ENCODE assay signal across 21 mouse cellular contexts in genomic region chr3:95925087-95925486, GRCm38 (mm10).
"Had no signal": no experiment of that assay in that cellular context is flagged by ENCODE, and none has a peak within 500 bp of the region (broad histone marks: within the 10 kb centered on the region; RNA-seq: fewer than 3 reads in every experiment).

No protein-coding gene starts in this region.

- H3K4me1 ChIP-seq: limb, embryonic 12.5 days; lung, embryonic 15.5 days; neural tube, embryonic 12.5 days; stomach, embryonic 15.5 days had no signal

- ATAC-seq: intestine, embryonic 16.5 days; liver, postnatal 0 days had no signal

- H3K36me3 ChIP-seq: limb, embryonic 12.5 days; limb, embryonic 15.5 days; lung, embryonic 15.5 days; neural tube, embryonic 12.5 days; neural tube, embryonic 15.5 days; stomach, embryonic 15.5 days had no signal

- H3K27ac ChIP-seq: limb, embryonic 12.5 days; limb, embryonic 15.5 days; liver, embryonic 14.5 days; lung, embryonic 15.5 days; neural tube, embryonic 12.5 days; neural tube, embryonic 15.5 days; stomach, embryonic 15.5 days had no signal

- H3K9me3 ChIP-seq: limb, embryonic 12.5 days; limb, embryonic 15.5 days; lung, embryonic 15.5 days; megakaryocyte, embryonic 14.5 days; neural tube, embryonic 12.5 days; neural tube, embryonic 15.5 days; stomach, embryonic 15.5 days had no signal

- DNase-seq: kidney, adult 18-20 months; kidney, adult 9 months; kidney, postnatal 14 days; kidney, postnatal 4 days; left cerebral cortex, postnatal 4 days; liver, postnatal 0 days; lung, postnatal 10 days; lung, postnatal 36 days; midbrain, embryonic 14.5 days; right cerebral cortex, adult 18-20 months; right cerebral cortex, postnatal 25 days; spleen, adult 18-20 months had no signal

- H3K27me3 ChIP-seq: limb, embryonic 12.5 days; limb, embryonic 15.5 days; lung, embryonic 15.5 days; neural tube, embryonic 12.5 days; neural tube, embryonic 15.5 days; stomach, embryonic 15.5 days had no signal

- H3K4me3 ChIP-seq: limb, embryonic 12.5 days; limb, embryonic 15.5 days; lung, embryonic 15.5 days; megakaryocyte, embryonic 14.5 days; neural tube, embryonic 12.5 days; neural tube, embryonic 15.5 days; stomach, embryonic 15.5 days had no signal
